Mouse (Mus musculus): ENCODE measurements around the gene Rbbp5. TPM values are rescaled to one million over a fixed set of nuclear protein-coding genes. Genes with fewer than 3 reads are reported as not detected.

The Rbbp5 gene
- 47.2 and 49.6 TPM in 2 replicates for polyA plus RNA-seq (2015; fragmentation: Nextera tagmentation; extraction: Ambion mirVana)

GRCm38 (mm10) chr1:132476928-132477691 is at the start of gene Rbbp5:
Gene Rbbp5 (plus strand): TSS chr1:132477365.
- ATAC-seq (ENCODE audit: insufficient number of reproducible peaks, insufficient read depth, low FRiP score, low TSS enrichment, low read depth), result peak; percentile 83
- under 1% methylated on average over 43 of the region's 43 CpGs for WGBS

DNA sequence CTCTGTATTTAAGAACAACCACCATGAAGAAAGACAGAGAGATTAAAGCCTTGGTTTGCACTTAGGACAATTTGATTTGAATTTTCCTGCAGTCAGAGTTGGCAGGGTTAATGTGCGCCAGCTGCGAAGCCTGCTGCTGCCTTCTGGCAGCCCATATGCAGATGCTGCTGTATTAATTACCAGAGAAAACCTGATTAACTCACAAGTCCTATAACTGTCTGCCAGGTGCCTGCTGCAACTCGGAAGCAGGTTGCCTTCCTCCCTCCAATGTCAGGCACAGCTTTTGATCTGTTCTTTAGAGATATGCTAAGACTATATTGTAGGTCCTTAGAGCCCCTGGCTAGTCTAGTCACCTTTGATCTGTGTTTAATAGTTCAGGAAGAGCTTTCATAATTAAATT is 46.3 kb upstream of the Rbbp5 start:
- H3K27me3 ChIP-seq, result no peaks in the 10 kb centered on the region
- no peak overlapping the region for H3K4me3 ChIP-seq
- ATAC-seq (ENCODE audit: insufficient number of reproducible peaks, insufficient read depth, low FRiP score, low TSS enrichment, low read depth), result no peak
- H3K36me3 ChIP-seq, result peaks cover 16% of the 10 kb centered on the region
- H3K4me2 ChIP-seq, result no peak overlapping the region
- H3K9ac ChIP-seq, result no peak overlapping the region
- no peaks in the 10 kb centered on the region for H3K9me3 ChIP-seq
- H3K4me1 ChIP-seq, result peaks cover 24% of the 10 kb centered on the region
- H3K27ac ChIP-seq, result no peak overlapping the region
- WGBS, result 26% methylated on average over 3 of the region's 3 CpGs

More at GRCm38 (mm10) chr1:132476928-132477691, at the start of gene Rbbp5:
- Histone ChIP-seq H3K27ac (peak within 1 kb of the TSS; percentile 71; the same call in 1 of the 2 replicates), H3K27me3 (no peaks in the 10 kb centered on the region), H3K9ac (peak within 1 kb of the TSS; percentile 91), H3K9me3 (no peaks in the 10 kb centered on the region), H3K36me3 (no peaks in the 10 kb centered on the region), H3K4me2 (peak within 1 kb of the TSS; percentile 77), H3K4me1 (peaks cover 20% of the 10 kb centered on the region), H3K4me3 (peak within 1 kb of the TSS; percentile 88)

DNA sequence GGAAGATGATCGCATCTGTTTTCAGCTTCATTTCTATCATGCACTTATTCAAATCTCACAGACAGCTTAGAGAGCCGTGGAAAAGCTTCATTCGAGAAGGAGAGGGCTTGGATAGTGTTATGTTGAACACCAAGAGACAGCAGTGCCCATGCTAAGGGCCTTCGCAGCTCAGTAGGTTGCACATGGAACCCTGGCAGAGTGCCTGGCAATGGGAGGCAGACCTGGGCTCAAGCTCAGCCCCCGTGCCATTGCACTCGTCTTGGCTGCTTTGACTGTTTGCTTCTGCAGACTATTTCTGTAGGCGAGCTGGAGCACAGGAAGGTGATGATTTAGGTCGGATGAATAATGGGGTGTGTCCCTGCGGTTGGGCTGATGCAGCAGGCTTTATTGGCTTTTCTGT is 45.4 kb upstream of the Rbbp5 start:
- Histone ChIP-seq H3K27me3 (no peaks in the 10 kb centered on the region), H3K4me3 (no peak overlapping the region), H3K4me2 (no peak overlapping the region), H3K27ac (no peak overlapping the region), H3K9ac (no peak overlapping the region), H3K9me3 (no peaks in the 10 kb centered on the region), H3K4me1 (peaks cover 23% of the 10 kb centered on the region), H3K36me3 (peaks cover 19% of the 10 kb centered on the region)
- WGBS, result 71% methylated on average over 9 of the region's 9 CpGs
- no peak for ATAC-seq (ENCODE audit: insufficient number of reproducible peaks, insufficient read depth, low FRiP score, low TSS enrichment, low read depth)

DNA sequence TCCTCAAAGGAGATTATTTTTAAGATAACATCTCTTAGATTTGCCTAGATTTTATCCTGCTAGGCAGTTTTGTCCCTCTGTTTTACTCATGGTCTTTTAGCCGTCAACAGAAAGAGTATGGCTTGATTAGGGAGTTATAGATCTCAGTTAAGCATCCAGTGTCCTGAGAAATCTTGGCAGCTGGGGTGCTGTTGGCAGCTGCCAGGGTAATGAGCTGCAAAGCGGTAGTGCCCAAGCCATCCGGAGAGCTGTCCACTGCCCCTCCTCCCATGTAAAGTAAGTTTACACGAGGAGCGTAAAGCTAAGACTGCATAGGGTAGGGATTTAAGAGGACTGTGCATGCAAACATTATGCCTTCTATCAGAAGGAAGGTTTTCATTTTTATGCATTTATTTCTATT is 43.8 kb upstream of the Rbbp5 start:
- Histone ChIP-seq H3K4me2 (no peak overlapping the region), H3K4me1 (peaks cover 23% of the 10 kb centered on the region), H3K36me3 (peaks cover 27% of the 10 kb centered on the region), H3K4me3 (no peak overlapping the region), H3K9me3 (no peaks in the 10 kb centered on the region), H3K9ac (no peak overlapping the region), H3K27me3 (no peaks in the 10 kb centered on the region), H3K27ac (no peak overlapping the region)
- no peak for ATAC-seq (ENCODE audit: insufficient number of reproducible peaks, insufficient read depth, low FRiP score, low TSS enrichment, low read depth)
- 82% methylated on average over 5 of the region's 5 CpGs for WGBS

DNA sequence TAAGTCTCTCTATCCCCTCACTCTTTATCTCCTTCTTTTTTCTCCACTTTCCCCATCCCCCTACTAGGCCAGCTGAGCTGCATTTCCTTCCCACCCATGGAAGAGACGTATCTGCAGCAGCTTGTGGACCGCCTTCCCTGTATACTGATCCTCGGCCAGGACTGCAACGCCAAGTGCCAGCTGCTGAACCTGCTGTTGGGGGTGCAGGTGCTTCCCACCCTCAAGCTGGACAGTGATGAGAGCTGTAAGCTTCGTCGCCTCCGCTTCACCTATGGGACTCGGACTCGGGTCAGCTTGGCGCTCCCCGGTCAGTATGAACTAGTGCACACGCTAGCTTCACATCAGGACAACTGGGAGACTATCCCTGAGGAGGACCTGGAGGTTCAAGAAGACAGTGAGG is 43.1 kb upstream of the Rbbp5 start:
- no peak overlapping the region for H3K9ac ChIP-seq
- H3K36me3 ChIP-seq, result peaks cover 28% of the 10 kb centered on the region
- no peak for ATAC-seq (ENCODE audit: insufficient number of reproducible peaks, insufficient read depth, low FRiP score, low TSS enrichment, low read depth)
- H3K27ac ChIP-seq, result no peak overlapping the region
- peaks cover 23% of the 10 kb centered on the region for H3K4me1 ChIP-seq
- H3K27me3 ChIP-seq, result no peaks in the 10 kb centered on the region
- no peaks in the 10 kb centered on the region for H3K9me3 ChIP-seq
- no peak overlapping the region for H3K4me2 ChIP-seq
- no peak overlapping the region for H3K4me3 ChIP-seq
- WGBS, result 92% methylated on average over 12 of the region's 12 CpGs

DNA sequence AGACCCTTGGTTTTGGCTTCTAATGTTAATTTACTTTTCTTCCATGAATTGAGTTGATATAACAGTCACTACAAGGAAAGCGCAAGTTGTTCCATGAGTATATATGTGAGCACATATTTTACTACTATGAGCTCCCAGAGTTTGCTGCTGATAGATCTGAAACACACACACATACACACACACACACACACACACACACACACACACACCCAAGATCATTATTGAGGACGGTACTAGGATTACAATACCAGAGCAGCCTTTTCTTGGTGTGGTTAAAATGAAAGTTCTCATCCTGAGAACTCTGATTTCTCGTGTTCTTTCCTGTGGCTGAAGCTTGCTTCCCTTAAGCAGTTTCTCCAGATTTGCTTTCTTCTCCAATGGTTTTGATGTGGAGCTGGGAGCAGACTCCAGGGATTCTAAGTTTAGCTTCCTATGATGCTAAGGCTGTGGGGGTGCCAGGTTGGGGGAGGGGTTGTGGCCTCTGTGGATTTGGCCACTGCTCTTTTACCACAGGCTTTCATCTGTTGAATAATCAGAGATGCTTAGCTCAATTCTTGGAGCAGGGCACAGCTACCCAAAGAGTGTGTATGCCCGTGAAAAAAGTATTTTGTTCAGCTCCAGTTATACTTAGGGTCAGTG is 40.7 kb upstream of the Rbbp5 start:
- no peaks in the 10 kb centered on the region for H3K9me3 ChIP-seq
- peaks cover 48% of the 10 kb centered on the region for H3K36me3 ChIP-seq
- no peak overlapping the region for H3K4me3 ChIP-seq
- no peak overlapping the region for H3K4me2 ChIP-seq
- WGBS, result 60% methylated on average over 4 of the region's 4 CpGs
- H3K27me3 ChIP-seq, result no peaks in the 10 kb centered on the region
- ATAC-seq (ENCODE audit: insufficient number of reproducible peaks, insufficient read depth, low FRiP score, low TSS enrichment, low read depth), result 0 out of 2 replicates have a peak, but pooled peaks have one; percentile 26
- peaks cover 11% of the 10 kb centered on the region for H3K4me1 ChIP-seq
- peak overlapping the region; percentile 39; the same call in 1 of the 2 replicates for H3K27ac ChIP-seq
- no peak overlapping the region for H3K9ac ChIP-seq

GRCm38 (mm10) chr1:132436960-132437359 is 40.2 kb upstream of the Rbbp5 start:
- Histone ChIP-seq H3K9me3 (no peaks in the 10 kb centered on the region), H3K36me3 (peaks cover 53% of the 10 kb centered on the region), H3K9ac (no peak overlapping the region), H3K4me2 (no peak overlapping the region), H3K27ac (peak overlapping the region; percentile 39; the same call in 1 of the 2 replicates), H3K4me1 (peaks cover 6% of the 10 kb centered on the region), H3K27me3 (no peaks in the 10 kb centered on the region), H3K4me3 (no peak overlapping the region)
- 82% methylated on average over 1 of the region's 1 CpGs for WGBS
- ATAC-seq (ENCODE audit: insufficient number of reproducible peaks, insufficient read depth, low FRiP score, low TSS enrichment, low read depth), result no peak

DNA sequence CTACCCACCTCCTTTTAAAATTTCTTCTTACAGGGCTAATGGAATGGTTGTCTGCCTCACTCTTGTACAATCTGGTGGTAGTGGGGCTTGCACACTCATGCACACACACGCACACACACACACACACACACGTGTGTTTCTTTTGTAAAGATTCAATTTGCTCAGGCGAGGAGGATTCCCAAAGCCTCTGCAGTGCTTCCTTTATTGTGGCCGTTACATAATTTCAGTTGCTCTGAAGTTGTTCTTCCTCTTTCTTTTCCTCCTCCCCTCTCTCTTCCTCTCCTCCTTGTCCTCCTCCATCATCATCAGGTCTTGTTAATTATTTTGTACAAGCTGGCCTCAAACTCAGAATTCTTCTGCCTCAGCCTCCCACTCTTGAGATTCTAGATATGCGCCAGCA is 39.8 kb upstream of the Rbbp5 start:
- Histone ChIP-seq H3K4me2 (no peak overlapping the region), H3K9ac (no peak overlapping the region), H3K9me3 (no peaks in the 10 kb centered on the region), H3K36me3 (peaks cover 57% of the 10 kb centered on the region), H3K27ac (no peak overlapping the region), H3K4me1 (peaks cover 3% of the 10 kb centered on the region; the same call in 1 of the 2 replicates), H3K27me3 (no peaks in the 10 kb centered on the region), H3K4me3 (no peak overlapping the region)
- ATAC-seq (ENCODE audit: insufficient number of reproducible peaks, insufficient read depth, low FRiP score, low TSS enrichment, low read depth), result no peak
- WGBS, result 83% methylated on average over 5 of the region's 5 CpGs

- no peak overlapping the region for H3K4me3 ChIP-seq
- H3K27me3 ChIP-seq, result no peaks in the 10 kb centered on the region
- WGBS, result 69% methylated on average over 1 of the region's 1 CpGs
- no peak for ATAC-seq (ENCODE audit: insufficient number of reproducible peaks, insufficient read depth, low FRiP score, low TSS enrichment, low read depth)
- peaks cover 52% of the 10 kb centered on the region for H3K36me3 ChIP-seq
- H3K27ac ChIP-seq, result no peak overlapping the region
- H3K4me1 ChIP-seq, result peaks cover 2% of the 10 kb centered on the region; the same call in 1 of the 2 replicates
- H3K9me3 ChIP-seq, result no peaks in the 10 kb centered on the region
- no peak overlapping the region for H3K9ac ChIP-seq
- no peak overlapping the region for H3K4me2 ChIP-seq
Measured at GRCm38 (mm10) chr1:132440896-132441435, 36.2 kb upstream of the Rbbp5 start.

GRCm38 (mm10) chr1:132449742-132450141 is 27.4 kb upstream of the Rbbp5 start:
- no peaks in the 10 kb centered on the region for H3K27me3 ChIP-seq
- 94% methylated on average over 7 of the region's 7 CpGs for WGBS
- no peak for ATAC-seq (ENCODE audit: insufficient number of reproducible peaks, insufficient read depth, low FRiP score, low TSS enrichment, low read depth)

DNA sequence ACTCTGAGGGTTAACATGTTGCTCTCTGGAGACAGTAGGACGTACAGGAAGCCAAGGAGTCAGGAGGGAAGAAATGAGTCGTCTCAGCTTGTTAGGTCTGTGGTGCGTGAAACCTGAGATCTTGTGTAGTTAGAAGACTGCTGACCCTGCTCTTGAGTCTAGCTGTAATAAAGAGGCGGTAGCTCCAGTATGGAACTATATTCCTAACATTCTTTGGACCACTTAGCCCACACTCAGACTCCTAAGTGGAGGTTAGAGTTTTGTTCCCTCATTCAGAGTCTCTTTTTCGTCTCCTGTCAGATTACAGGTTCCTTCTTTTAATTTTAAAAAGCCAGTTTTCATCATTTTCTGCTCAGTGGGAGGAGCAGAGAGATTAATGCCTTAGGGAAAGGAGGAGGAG is 12.5 kb upstream of the Rbbp5 start:
- no peaks in the 10 kb centered on the region for H3K9me3 ChIP-seq
- no peak for ATAC-seq (ENCODE audit: insufficient number of reproducible peaks, insufficient read depth, low FRiP score, low TSS enrichment, low read depth)
- H3K4me1 ChIP-seq, result peaks cover 4% of the 10 kb centered on the region; the same call in 1 of the 2 replicates
- H3K27me3 ChIP-seq, result no peaks in the 10 kb centered on the region
- WGBS, result 60% methylated on average over 5 of the region's 5 CpGs
- H3K4me2 ChIP-seq, result no peak overlapping the region
- no peak overlapping the region for H3K27ac ChIP-seq
- H3K4me3 ChIP-seq, result no peak overlapping the region
- no peak overlapping the region for H3K9ac ChIP-seq
- H3K36me3 ChIP-seq, result peaks cover 57% of the 10 kb centered on the region

More at GRCm38 (mm10) chr1:132449742-132450141, 27.4 kb upstream of the Rbbp5 start:
- Histone ChIP-seq H3K9ac (no peak overlapping the region), H3K27ac (no peak overlapping the region), H3K9me3 (no peaks in the 10 kb centered on the region), H3K4me2 (no peak overlapping the region), H3K4me3 (no peak overlapping the region), H3K36me3 (peaks cover 69% of the 10 kb centered on the region), H3K4me1 (no peaks in the 10 kb centered on the region)
